Mouse (Mus musculus) CD4-positive helper T cell, adult 2 months (primary cell): ENCODE data around the gene Ascl5.
A peak's percentile ranks its signal among the peaks of the same experiment; 100 is the strongest.

Experiments used
- DNase-seq: peaks from one replicate; pipeline ENCODE4 v3.0.0-alpha.2; 2012; ENCODE audit warnings: low read depth, missing footprints, low spot score

Gene Ascl5

DNA sequence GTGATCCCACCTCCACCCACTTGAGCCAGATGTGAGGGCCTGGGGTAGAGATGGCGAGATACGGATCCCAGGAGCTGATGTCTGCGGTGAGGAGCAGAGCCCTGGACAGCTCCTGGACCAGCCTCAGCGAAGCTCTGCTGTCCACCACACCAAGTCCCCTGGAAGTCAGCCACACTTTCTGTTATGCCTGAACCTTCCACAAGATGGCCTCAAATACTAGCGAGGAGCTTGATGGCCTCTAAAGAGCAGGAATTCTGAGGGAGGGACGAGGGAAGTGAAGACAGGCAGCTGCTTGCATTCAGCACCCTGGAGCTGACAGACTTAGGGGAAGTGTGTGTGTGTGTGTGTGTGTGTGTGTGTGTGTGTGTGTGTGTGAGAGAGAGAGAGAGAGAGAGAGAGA is 861 bp downstream of the Ascl5 start:
- DNase-seq = peak; percentile 19

GRCm38 (mm10) chr1:136052547-136052946 is 1.9 kb downstream of the Ascl5 start, which contains the start of gene Cacna1s:
Gene Cacna1s (plus strand): TSS chr1:136052750.
- no peak for DNase-seq

- DNase-seq = no peak
These were observed 5.2 kb downstream of the Ascl5 start for GRCm38 (mm10) chr1:136055771-136056170.

GRCm38 (mm10) chr1:136058594-136058993 is 8.0 kb downstream of the Ascl5 start:
- DNase-seq = no peak

DNA sequence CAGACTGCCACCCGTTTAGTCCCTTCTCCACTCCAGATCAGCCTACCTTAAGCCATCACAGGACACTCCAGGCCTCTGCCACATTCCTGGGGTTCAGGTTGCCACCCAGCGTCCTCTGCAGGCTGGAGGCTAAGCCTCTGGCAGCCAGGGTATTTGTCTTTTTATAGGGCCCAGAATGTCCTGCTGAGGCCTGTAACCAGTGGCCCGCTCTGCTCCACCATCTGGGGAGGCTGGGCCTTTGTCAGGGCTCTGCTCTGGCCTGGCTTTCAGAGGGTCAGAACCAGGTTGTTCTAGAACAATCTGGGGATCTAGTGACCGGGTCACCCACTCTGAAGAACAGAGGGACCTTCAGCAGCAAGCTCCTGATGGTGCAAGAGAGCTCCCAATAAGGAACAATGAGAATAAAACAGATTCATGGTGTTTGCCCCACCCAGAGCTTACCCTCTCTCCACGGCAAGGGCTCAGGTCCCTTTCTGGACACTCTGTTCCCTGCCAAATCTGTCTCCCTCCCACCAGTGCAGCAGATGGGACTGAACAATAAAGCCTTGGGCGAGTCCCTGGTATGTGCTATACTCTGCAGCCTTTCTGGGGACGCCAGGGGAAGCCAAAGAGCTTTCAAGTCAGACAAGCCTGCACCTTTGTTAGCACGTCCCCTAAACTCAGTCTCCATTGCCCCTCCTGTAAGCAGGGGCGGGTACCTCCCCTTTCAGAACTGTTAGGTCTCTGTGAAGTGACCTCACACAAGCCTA is 10.6 kb downstream of the Ascl5 start:
- no peak for DNase-seq

DNA sequence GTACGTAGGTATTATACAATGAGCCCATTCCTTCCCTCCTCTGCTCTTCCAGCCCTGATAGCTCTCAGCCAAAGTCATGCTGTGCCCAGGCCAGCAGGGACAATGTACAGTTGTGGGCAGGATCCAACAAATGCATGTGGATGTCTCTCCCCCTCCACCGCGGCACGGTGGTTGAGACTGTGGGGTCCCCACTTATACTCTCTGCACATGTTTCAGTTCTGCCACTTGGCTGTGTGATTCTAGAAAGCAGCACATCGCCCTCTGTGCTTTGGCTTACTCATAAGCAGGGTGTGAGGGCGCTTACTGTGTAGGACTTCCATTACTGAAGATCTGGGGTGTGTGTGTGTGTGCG is 11.2 kb downstream of the Ascl5 start:
- DNase-seq = no peak

- no peak for DNase-seq
These were observed 13.4 kb downstream of the Ascl5 start for GRCm38 (mm10) chr1:136063991-136064390.

DNA sequence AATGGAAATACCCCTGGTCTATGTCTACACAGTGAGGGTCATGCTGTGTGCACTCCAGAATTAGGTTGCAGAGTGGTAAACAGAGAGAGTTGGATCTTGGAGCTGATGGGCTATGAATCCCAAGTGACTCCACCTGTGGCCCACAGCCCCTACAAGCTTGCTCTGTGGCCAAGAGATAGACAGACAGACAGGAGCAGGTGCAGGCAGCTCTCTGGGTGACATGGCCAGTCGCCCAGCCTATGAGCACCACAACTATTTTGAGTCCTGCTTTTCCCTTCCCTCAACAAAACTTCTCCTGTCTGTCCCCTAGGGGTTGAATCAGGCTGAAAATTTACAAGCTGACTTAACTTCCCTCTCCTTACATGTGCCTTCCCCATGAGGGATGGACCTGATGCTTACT is 16.0 kb downstream of the Ascl5 start:
- no peak for DNase-seq

- DNase-seq = no peak
These were observed 17.0 kb downstream of the Ascl5 start for GRCm38 (mm10) chr1:136067579-136067978.

GRCm38 (mm10) chr1:136076086-136076485 is 25.5 kb downstream of the Ascl5 start:
- DNase-seq = no peak

DNA sequence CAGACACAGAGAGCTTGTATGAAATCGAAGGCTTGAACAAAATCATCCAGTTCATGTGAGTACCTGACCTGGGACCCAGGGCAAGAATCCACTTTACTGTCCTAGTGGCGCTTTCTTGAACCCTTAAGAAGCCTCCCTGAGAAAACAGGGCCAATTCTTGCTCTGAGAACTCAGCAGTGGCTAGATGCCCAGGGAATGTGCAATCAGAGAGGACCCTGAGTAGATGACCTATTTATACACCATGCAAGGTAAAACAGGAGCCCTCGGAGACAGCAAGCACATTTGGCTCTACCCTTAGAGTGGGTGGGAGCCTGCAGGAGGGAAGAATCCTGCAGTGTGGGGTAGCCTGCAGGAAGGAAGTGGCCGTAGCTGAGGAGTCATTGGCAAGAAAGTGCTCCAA is 27.1 kb downstream of the Ascl5 start:
- DNase-seq = no peak

DNA sequence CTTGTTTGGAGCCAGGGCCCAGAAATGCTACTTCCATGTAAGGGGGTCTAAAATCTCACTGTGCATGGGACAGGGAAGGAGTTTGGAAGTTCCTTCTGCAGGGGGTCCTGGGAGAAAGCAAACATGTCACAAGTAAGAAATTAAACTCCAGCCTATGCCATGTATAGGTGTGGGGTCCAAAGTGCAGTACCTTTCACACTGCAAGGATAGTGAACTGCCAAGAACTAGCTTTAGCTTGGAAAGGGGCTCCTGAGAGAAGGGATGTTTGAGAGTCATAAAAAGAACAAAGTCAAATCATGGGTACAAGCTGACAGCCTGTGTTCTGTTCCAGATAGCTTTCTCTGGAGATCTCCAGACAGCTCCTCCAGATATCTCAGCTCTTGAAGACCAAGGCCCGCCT is 30.6 kb downstream of the Ascl5 start:
- DNase-seq = no peak

- no peak for DNase-seq
These were observed 35.5 kb downstream of the Ascl5 start for GRCm38 (mm10) chr1:136085988-136086685.

DNA sequence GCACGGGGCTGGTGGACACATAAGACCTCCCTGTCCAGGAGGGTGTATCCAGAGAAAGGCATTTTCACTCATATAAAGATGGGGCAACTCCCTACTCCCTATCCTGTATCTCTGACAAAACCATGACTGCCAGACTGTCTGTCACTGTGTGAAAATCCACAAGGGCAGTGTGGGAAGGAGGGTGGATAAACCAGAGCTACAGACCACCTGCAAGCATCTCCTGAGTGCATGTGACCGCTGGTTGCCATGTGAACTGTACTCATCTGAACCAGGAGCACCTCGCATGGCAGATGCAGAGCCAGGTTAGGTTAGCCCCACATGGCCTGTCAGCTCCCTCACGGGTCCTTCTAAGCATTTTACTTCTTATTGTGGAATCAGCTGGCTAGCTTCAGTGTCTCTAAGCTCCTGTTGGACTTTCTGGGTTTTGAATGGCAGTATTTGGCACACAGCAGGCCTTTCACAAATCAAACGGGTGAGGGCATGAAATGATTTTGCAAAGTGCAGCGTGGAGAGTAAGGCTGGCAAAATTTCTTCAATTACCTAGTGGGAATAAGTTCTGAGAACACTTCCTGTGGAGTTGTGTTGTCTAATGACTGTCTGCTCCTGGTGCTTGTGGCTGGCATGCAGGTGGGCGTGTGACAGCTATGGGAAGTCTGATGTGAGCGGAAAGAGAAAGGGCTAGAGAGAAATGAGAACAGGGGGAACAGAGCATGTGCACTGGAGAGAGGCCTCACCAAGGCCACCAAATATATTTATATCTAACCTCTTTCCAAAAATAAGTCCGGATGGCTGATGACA is 39.0 kb downstream of the Ascl5 start:
- no peak for DNase-seq

DNA sequence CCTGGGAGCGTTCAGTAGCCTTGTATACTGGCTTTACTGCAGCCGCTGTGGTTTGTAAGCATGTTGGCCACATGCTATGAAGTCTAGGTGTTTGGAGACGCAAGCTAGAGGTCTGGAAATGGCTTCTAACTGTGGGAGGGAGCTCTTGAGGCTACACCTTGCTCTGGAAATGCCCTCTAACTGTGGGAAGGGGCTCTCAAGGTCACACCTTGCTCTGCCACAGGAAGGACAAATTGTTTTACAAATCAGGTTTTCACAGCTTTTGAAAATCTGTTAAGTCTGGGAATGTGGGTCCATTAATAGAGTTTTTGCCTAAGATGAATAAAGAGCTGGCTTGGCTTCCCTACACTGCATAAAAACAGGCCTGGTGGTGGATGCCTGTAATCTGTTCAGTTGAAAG is 43.1 kb downstream of the Ascl5 start:
- no peak for DNase-seq

DNA sequence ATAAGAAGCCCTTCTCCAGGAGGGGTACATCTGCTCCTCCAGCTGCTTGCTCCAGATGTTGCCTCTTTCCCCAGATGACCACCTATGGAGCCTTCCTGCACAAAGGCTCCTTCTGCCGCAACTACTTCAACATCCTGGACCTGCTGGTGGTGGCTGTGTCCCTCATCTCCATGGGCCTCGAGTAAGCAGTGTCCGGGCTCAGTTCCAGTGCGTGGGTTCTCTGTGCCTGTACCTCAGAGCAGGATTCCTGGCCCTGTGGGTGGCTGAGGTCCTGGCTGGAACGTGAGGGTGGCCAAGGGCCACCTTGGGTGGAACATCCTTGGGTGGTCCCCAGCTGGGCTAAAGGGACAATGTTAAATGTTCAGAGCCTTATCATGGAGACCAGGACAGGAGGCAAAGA is 44.2 kb downstream of the Ascl5 start:
- no peak for DNase-seq
